Mouse (Mus musculus): ENCODE results near the gene Rhoa. TPM values are rescaled to one million over a fixed set of nuclear protein-coding genes. Genes with fewer than 3 reads are reported as not detected.

Gene Rhoa
- polyA plus RNA-seq, 1 experiment: 434 TPM

DNA sequence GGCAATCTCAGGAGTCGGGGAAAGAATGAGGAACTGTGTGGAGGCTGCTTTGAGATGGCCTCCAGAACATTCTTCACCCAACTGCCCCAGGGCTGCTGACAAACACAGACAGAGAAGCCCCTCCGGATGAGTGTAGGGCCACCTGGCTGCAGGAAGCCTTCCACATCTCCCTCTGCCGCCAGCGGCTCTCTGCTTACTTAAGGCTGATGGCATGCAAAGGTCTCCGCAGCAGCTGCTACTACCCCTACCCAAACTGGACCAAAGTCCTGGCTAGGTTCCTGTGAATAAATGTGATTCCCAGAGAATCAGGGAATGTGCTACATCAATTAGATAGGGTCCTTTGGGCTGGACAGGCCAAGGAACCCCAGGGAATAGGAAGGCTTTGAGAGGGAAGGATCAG is 33.2 kb upstream of the Rhoa start:
- no peaks in the 10 kb centered on the region for H3K36me3 ChIP-seq (ENCODE audit: control insufficient read depth, insufficient read depth, low read length, poor library complexity, severe bottlenecking)
- H3K9me3 ChIP-seq (replicated peaks; ENCODE audit: control insufficient read depth, insufficient read depth, low read length, poor library complexity, severe bottlenecking): no peaks in the 10 kb centered on the region
- H3K27me3 ChIP-seq (ENCODE audit: control insufficient read depth, insufficient read depth, low read length, poor library complexity, severe bottlenecking): no peaks in the 10 kb centered on the region
- H3K4me3 ChIP-seq (ENCODE audit: low read depth, low read length): no peak overlapping the region
- H3K9ac ChIP-seq (ENCODE audit: low read depth, poor library complexity, severe bottlenecking): no peak overlapping the region
- H3K27ac ChIP-seq (ENCODE audit: insufficient read depth, low read length): no peak overlapping the region
- H3K4me1 ChIP-seq (ENCODE audit: control insufficient read depth, insufficient read depth, low read length): peaks cover 11% of the 10 kb centered on the region
- TF ChIP-seq CTCF (IDR thresholded peaks at IDR 0.05; ENCODE audit: low read depth, low read length): no peak
- no peak for TF ChIP-seq EP300 (IDR thresholded peaks at IDR 0.05; ENCODE audit: insufficient read depth, low read depth, low read length)
- TF ChIP-seq POLR2A (IDR thresholded peaks at IDR 0.05; ENCODE audit: insufficient read depth, low read length): no peak

DNA sequence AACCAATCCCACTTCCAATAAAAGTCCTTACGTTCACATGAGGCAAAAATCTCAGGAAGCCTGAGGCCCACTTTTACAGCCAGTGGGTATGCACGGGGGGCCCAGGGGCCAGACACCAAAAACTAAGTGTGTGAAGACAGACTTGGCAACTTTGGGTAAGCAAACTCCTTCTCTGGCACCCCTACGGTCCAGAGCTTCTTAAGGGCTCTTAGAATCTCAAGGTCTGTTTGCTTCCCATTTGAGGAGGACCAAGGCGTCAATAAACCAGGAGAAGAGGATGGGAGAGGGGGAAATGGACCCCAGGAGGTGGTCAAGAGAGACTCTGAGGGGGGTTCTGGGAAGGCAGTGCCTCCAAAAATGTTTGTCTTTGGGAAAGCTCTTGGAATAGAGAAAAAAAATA is 32.4 kb upstream of the Rhoa start:
- Histone ChIP-seq H3K36me3 (ENCODE audit: control insufficient read depth, insufficient read depth, low read length, poor library complexity, severe bottlenecking) (no peaks in the 10 kb centered on the region), H3K4me1 (ENCODE audit: control insufficient read depth, insufficient read depth, low read length) (peaks cover 10% of the 10 kb centered on the region), H3K9ac (ENCODE audit: low read depth, poor library complexity, severe bottlenecking) (no peak overlapping the region), H3K27me3 (ENCODE audit: control insufficient read depth, insufficient read depth, low read length, poor library complexity, severe bottlenecking) (no peaks in the 10 kb centered on the region), H3K27ac (ENCODE audit: insufficient read depth, low read length) (no peak overlapping the region), H3K9me3 (replicated peaks; ENCODE audit: control insufficient read depth, insufficient read depth, low read length, poor library complexity, severe bottlenecking) (no peaks in the 10 kb centered on the region), H3K4me3 (ENCODE audit: low read depth, low read length) (no peak overlapping the region)
- TF ChIP-seq POLR2A (IDR thresholded peaks at IDR 0.05; ENCODE audit: insufficient read depth, low read length): no peak

DNA sequence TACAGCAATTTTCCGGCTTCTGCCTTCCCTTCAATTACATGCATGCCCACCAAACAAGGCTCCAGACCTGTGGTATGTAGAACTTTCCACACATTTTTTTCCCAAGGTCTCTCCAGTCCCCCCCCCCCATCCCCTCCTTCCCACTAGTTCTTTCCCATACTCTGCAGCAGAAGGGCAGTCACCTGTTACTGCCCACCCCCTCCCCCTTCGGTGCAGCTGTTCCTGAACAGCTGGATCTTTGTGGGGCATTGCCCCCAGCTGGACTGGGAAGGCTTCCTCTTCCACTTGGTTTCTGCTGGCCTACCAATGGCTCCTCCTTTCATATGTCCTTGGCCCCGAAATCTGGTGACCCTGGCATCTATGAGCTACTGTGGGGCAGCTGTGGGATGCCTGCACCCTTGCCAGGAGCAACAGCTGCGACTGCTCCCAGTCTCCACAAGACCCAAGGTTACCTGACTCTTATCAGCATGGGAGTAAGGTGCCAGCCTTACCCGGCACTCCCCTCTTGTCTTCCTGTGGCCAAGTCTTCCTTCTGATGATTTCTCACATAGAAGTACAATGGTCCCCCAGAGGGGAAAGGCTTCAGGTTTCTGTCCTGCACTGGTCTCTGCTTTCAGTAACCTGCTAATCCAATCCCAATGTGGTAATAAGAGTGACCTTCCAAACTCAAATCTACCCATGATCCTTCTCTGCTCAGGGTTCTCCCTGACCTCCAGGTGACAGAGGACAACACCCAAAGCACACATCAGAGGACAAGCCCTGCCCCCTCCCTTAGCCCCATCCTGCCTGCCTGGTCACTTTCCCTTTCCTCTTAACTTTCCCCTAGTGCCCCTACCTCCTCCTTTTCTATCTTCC is 31.2 kb upstream of the Rhoa start:
- H3K4me1 ChIP-seq (ENCODE audit: control insufficient read depth, insufficient read depth, low read length): peaks cover 7% of the 10 kb centered on the region
- no peak overlapping the region for H3K27ac ChIP-seq (ENCODE audit: insufficient read depth, low read length)
- no peaks in the 10 kb centered on the region for H3K9me3 ChIP-seq (replicated peaks; ENCODE audit: control insufficient read depth, insufficient read depth, low read length, poor library complexity, severe bottlenecking)
- H3K9ac ChIP-seq (ENCODE audit: low read depth, poor library complexity, severe bottlenecking): no peak overlapping the region
- H3K36me3 ChIP-seq (ENCODE audit: control insufficient read depth, insufficient read depth, low read length, poor library complexity, severe bottlenecking): no peaks in the 10 kb centered on the region
- H3K4me3 ChIP-seq (ENCODE audit: low read depth, low read length): no peak overlapping the region
- H3K27me3 ChIP-seq (ENCODE audit: control insufficient read depth, insufficient read depth, low read length, poor library complexity, severe bottlenecking): no peaks in the 10 kb centered on the region
- TF ChIP-seq POLR2A (IDR thresholded peaks at IDR 0.05; ENCODE audit: insufficient read depth, low read length) (no peak), CTCF (IDR thresholded peaks at IDR 0.05; ENCODE audit: low read depth, low read length) (no peak), EP300 (IDR thresholded peaks at IDR 0.05; ENCODE audit: insufficient read depth, low read depth, low read length) (no peak)

DNA sequence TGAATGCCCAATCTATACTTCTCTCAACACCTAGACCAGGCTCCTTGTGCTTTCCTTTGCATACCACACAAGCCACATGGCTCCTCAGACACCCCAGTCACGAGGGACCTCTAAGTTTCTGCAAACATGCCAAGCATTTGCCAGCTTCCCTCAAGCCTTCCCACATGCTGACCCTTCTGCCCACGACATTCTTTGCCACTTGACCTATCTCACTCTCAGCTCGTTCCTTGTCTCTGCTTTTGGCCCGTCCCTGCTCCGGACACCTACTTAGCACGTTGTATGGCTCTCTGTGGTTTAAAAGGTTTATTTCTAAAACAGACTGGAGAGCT is 30.6 kb upstream of the Rhoa start:
- no peak for TF ChIP-seq CTCF (IDR thresholded peaks at IDR 0.05; ENCODE audit: low read depth, low read length)
- TF ChIP-seq POLR2A (IDR thresholded peaks at IDR 0.05; ENCODE audit: insufficient read depth, low read length): no peak
- TF ChIP-seq EP300 (IDR thresholded peaks at IDR 0.05; ENCODE audit: insufficient read depth, low read depth, low read length): no peak
- Histone ChIP-seq H3K36me3 (ENCODE audit: control insufficient read depth, insufficient read depth, low read length, poor library complexity, severe bottlenecking) (no peaks in the 10 kb centered on the region), H3K4me1 (ENCODE audit: control insufficient read depth, insufficient read depth, low read length) (peaks cover 7% of the 10 kb centered on the region), H3K27ac (ENCODE audit: insufficient read depth, low read length) (no peak overlapping the region), H3K9me3 (replicated peaks; ENCODE audit: control insufficient read depth, insufficient read depth, low read length, poor library complexity, severe bottlenecking) (no peaks in the 10 kb centered on the region), H3K9ac (ENCODE audit: low read depth, poor library complexity, severe bottlenecking) (no peak overlapping the region), H3K4me3 (ENCODE audit: low read depth, low read length) (no peak overlapping the region), H3K27me3 (ENCODE audit: control insufficient read depth, insufficient read depth, low read length, poor library complexity, severe bottlenecking) (no peaks in the 10 kb centered on the region)

DNA sequence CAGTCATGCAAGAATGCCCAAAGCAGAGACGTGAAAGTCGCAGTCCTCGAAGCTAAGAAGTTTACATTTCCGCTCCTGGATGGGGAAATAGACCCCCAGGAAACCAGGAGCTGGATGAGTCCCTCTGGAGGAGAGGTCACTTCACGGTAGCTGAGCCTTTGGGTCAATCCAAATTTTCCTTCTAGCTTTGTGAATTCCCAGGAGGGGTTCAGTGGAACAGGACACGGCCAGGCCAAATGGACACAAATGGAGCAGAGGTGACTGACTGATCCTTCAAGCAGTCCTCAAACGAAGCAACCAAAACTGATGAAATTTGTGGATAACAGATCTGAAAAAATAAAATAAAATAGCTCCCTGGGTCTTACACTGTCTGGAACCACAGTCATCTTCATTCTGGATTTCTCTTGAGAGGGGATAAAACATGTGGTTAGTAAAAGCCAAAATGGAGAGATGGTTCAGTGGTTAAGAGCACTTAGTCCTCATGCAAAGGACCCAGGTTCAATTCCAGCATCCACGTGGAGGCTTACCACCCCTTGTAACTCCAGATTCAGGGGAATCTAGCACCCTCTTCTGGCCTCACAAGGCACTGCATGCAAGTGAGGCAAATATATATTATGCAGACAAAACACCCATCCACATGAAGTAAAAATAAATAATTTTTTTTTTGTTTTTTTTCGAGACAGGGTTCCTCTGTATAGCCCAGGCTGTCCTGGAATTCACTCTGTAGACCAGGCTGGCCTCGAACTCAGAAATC is 27.1 kb upstream of the Rhoa start:
- H3K4me3 ChIP-seq (ENCODE audit: low read depth, low read length): no peak overlapping the region
- H3K36me3 ChIP-seq (ENCODE audit: control insufficient read depth, insufficient read depth, low read length, poor library complexity, severe bottlenecking): no peaks in the 10 kb centered on the region
- H3K4me1 ChIP-seq (ENCODE audit: control insufficient read depth, insufficient read depth, low read length): peaks cover 4% of the 10 kb centered on the region
- no peaks in the 10 kb centered on the region for H3K27me3 ChIP-seq (ENCODE audit: control insufficient read depth, insufficient read depth, low read length, poor library complexity, severe bottlenecking)
- TF ChIP-seq POLR2A (IDR thresholded peaks at IDR 0.05; ENCODE audit: insufficient read depth, low read length): no peak
- TF ChIP-seq CTCF (IDR thresholded peaks at IDR 0.05; ENCODE audit: low read depth, low read length): peak; percentile 66
- H3K9me3 ChIP-seq (replicated peaks; ENCODE audit: control insufficient read depth, insufficient read depth, low read length, poor library complexity, severe bottlenecking): no peaks in the 10 kb centered on the region
- H3K9ac ChIP-seq (ENCODE audit: low read depth, poor library complexity, severe bottlenecking): no peak overlapping the region
- no peak overlapping the region for H3K27ac ChIP-seq (ENCODE audit: insufficient read depth, low read length)

Data from ES-Bruce4 (cell line).